Mouse (Mus musculus) c-Kit-positive CD71-positive TER-119-positive erythroid progenitor cells, embryonic 14.5 days (primary cell): ENCODE results near the gene Arhgdia.

Source experiments
- DNase-seq: peaks from one replicate; pipeline ENCODE4 v3.0.0-alpha.2; 2013; ENCODE audit warnings: low spot score

The Arhgdia gene

DNA sequence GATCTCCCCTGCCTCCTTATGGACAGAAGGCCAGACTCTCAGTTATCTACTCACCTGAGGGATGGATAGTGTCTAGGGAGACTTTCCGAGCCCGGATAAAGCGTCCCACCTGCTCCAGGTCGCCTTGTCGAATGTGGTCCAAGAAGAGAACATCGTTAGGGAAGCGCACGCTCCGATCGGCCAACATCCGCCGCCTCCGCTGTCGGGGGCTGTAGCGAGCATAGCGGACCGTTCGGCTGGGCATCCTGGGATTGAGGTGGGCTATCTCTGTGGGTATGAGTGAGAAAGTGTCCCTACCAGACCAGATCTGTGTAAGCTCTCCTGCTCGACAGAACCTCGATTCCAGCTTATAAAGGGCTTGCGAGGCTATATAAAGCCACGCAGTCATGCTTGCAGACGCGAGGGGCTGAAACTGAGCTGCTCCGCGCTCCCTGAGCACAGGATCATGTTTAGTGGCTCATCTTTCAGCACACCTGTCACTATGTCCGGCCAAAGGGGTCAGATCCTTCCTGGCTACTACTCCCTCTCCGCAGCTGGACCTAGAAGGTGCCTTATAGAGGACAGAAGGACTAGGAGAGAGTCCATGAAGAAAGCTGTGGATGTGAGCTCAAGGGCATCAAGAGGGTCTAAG, 30.5 kb downstream of the Arhgdia start, which contains the start of gene Ppp1r27:
TSS of gene Ppp1r27 (minus strand) at position 323 of the 631 bp plus-strand sequence.
- DNase-seq = no peak

DNA sequence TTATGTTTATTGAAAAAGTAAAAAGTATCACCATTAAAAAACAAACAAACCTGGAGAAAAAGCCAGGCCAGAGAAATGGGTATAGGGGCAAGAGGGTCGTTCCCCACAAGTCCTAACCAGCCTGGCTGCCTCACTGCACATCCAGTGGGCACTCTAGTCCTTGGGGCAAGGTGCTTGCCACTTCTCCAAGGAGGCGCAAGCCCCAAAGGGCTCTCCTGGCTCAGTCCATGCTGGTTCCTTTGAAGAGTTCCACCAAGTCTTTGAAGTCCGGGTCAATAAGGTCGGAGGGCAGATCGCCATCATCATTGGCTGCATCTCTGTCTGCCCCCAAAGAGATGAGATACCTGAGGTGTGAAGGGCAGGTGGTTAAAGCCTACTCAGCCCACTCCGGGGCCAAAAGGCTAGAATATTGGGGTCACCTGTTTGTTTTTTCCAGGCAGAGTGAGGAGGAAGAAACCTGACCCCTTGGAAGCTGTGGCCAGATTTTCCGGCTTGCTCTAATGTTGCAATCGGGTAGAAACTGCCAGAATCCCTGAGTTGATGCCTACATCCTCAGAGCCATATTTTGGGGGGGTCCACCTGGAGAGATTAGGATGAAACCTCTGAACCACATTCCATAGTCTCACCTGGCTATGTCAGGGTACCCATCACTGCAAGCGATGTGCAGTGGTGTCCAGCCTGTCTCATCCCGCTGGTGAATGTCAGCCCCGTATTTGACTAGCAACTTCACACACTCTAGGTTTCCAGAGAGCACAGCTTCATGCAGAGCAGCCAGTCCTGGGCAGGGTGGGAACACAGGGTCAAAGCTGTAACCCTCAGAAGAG, 31.2 kb downstream of the Arhgdia start:
- DNase-seq = no peak

DNA sequence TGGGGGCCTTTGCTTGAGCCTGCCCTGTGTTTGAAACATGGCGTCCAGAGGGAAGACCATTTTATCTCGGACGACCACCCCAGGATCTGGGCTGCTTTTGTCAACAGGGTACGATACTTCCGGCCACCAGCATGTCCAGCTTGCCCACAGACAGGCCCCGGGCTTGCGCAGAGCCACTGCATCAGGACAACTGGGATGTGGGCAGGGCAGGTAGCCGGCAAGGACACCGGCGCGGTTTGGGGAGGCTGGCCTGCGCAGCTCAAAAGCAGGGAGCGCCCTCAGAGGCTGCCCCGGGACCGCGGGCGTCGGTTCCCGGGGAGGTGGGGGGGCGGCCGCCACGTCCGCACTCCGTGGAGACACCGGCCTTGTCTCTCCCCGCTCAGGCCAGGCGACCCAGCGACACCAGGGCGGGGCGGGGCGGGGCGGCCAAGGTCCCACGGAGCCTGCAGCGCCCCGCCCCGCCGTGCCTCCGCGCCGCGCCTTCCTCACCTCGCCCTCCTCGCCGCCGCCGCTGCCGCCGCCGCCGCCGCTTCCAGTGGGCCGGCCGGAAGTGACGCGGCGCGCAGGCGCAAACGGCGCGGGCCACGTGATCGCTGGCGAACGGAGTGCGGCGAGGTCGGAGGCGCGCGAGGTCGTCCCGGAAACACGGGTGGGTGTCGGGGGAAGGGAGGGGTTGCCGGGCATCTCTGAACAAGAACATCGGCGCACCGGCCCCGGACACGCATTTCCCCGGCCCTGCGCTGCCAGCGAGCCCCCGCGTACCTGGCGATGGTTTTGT, 32.1 kb downstream of the Arhgdia start, which contains the start of gene Mcrip1:
TSS of gene Mcrip1 (minus strand) at position 560 of the 778 bp plus-strand sequence.
- peak; percentile 87 for DNase-seq

DNA sequence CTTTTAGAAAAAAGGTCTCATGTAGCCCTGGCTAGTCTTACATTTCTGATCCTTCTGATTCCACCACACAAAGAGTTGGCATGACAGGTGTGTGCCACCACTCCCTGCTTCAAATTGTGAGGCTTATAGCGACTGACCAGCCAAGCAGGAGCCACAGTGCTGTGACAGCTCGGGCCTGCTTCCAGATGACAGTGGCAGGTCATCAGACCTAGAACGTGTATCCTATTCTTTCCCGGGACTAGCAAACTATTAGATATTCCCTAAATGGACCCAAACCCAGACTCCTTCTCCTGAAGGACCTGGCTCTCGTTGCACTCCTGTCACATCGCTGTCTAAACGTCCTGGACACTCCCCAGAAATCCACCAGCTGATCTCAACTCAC, 32.6 kb downstream of the Arhgdia start:
- peak; percentile 16 for DNase-seq

DNA sequence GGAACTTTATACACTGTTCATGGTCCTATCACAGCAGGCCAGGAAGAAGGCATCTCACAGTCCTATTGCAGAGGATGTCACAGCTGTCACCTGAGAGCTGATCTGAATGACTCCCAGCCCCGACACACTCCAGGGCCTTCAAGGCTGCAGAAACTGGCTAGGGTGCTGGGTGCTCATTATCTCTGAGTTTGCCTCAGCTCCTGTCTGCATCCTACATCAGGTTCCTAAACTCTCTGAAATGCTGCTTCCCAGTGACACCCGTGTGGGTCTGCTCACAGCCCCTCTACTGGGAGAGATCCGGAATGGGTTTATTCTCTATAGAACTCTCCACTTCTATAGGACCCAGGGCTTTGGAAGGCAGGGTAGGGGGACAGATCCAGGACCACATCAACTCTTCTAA, 33.2 kb downstream of the Arhgdia start:
- no peak for DNase-seq

DNA sequence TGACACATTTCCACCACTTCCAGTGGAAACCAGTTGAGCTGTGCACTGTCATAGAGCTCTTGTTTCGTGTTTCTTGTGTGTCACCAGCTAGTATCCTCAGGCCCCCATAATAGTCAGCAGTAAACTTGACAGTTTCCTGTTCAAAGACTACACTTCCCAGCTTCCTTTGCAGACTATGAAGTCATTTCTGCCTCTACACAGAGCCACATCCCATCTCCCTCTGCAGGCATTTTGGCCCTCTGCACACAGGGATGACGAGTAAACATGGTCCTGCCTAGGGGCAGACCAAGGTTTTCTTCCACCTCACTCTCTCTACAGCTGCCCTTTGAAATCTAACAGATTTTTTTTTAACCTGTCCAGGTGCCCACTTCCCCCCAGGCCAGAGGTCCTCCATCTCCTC, 34.0 kb downstream of the Arhgdia start:
- DNase-seq = no peak

DNA sequence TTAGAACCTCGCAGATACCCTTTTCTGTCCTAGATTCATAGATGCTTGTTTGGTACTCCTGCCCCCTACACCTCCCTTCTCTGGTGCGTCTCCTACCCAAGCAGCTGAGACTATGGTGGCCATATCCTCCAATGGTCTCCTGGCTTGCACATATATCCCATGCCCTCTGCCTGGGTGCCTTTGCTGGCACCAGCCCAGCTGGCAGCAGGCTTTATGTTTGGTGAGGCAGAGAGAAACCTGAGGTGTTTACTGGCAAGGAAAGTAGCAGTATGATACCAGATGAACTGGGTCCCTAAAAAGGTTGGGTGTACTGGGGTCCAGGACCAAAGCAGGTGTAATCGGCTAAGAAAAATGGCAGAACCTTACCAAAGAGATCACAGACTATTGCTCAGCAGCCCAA, 35.5 kb downstream of the Arhgdia start:
- no peak for DNase-seq

DNA sequence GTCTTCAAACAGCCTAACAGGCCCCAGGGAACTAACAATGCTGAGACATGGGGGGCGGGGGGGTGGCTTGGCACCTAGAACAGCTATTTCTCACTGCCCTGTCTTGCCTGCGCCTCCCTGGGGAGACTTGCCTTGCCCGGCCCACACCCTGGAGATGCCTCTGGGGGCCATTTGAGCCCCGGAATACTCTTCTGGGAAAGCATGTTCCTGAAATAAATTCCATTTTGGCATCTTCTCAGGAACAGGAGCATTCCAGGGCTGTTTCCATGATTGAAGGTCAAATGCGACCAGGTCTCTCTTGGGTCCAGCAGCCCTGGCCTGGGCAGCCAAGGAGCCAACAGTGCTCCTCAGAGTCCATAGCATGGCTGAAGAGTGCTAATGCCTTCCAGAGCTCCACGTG, 39.0 kb downstream of the Arhgdia start:
- DNase-seq = no peak

DNA sequence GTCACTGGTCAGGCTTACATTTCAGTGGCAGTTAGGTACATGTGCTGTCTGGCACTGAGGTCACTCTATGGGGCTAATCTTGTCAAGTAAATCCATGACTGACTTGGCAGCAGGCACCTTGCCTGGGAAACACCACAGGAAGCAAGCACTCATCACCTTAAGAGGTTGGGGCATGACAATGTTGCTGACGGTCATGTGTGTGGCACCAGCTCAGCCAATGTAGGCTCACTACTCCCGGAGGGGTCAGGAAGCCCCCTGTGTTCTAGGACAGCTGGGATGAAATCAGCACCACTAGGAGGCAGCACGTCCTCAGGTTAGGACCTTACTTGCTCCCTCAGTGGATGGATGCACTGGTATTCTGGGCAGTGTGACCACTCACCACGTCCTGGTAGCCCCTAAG, 39.5 kb downstream of the Arhgdia start:
- no peak for DNase-seq

DNA sequence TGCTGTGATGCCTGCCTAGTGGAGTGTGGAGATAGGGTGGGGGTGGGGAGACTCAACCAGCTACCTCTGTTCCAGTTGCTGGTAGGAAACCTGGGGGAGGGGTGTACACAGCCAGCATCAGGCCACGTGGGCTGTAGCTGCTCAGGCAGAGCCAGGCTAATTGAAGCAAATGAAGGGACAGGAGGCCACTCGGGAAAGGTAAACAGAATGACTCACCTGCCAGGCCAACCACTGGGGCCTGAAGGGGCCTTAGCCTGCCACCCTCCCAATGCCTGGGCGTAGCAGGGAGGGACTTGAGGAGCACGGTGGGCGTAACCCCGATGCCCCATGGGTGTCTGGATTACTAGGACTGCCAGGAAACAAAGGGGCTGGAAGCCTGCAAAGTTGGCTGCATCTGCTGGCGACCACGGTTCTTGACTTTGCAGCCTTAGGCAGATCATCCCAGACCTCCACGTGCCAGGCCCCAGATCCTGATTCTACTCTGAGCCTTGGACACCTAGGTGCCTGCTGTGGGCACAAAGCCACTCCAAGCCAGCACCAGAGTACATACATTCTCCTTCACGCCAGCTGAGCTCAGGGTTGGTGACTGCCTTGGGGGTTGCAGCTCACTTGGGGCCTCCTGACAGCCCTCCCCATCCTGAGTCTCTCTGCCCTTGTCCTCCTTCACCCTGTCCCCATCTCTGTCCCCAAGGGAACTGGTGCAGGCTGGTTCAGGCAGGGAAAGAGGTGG, 42.0 kb downstream of the Arhgdia start:
- no peak for DNase-seq

DNA sequence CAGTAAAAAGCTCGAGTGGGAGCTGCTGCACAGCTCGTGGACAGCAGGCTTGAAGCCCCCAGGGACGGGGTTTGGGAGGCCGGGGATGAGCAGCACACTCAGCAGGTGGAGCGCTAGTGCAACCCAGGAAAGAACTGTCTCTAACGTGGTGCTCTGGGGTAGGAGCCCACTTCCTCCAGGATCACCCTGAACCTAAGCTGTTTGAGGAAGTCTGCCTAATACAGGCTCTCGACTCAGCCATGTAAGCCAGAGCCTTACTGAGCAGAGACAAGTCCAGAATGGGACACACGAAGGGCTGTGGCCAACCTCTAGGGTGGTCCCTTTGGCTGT, 42.5 kb downstream of the Arhgdia start:
- no peak for DNase-seq

DNA sequence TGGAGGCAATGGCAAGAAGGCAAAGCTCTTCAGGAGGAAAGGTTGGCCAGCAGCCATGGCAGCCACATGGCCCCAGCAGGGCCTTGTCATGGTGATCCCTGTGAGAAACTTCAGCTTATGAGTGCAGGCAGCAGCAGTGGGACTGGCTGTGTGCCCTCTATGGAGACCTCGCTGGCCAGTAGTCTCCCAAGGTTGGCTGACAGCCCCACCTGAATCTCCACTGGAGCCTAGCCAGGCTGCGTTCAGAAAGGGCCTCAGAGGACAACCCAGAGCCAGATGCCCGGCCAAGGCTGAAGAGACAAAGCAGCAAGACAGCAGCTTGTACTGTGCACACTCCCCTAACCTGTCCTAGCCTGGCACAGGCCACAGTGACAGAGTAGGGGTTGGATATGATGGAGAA, 42.9 kb downstream of the Arhgdia start:
- DNase-seq = no peak

DNA sequence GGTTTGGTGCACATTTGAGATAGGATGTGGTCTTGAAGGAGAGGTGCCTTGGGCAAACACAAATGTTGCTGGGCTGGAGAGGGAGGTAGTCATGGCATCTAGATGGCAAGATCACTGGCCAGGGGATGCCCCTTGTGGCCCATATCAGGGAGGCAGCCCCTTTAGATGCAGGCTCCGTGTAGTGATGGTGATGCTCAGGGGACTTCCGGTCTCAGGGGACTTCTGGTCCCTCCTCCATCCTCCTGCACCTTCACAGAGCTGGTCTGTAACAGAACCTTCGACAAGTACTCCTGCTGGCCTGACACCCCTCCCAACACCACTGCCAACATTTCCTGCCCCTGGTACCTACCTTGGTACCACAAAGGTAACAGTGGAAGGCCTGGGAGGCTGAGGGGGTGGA, 45.6 kb downstream of the Arhgdia start:
- no peak for DNase-seq

DNA sequence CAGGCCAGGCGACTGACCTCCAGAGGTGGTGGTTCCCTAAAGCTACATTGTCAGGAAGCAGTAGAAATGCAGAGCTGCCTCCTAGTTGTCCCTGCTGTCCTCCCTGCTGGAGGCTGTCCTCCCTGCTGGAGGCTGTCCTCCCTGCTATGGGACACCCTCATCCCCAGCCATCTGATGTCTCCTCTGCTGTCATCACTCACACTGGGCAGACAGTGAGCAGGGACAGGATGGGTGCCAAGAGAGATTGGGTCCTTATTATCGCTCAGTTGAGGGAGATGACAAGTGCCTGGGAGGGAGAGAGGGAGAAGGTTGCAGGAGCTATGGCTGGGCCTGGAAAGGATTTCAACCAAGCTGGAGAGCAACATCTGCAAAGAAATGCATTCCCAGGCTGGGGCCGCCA, 46.3 kb downstream of the Arhgdia start:
- no peak for DNase-seq

DNA sequence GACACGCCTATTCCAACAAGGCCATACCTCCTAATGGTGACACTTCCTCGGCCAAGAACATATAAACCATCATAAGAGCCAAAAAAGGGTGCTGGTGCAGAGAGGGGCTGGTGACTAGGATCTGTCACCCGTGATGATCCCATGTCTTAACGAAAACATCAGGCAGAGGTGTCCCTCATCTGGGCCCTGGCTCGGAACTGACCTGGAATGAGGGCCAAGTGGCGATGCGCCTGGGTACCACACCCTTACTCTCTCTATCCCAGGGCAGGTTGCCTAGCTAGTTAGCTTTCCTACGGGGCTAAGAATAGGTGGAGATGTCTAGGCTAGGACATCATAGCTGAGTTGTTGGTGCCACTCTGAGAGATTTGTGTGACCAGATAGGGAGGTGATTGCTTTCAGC, 47.3 kb downstream of the Arhgdia start:
- DNase-seq = no peak

DNA sequence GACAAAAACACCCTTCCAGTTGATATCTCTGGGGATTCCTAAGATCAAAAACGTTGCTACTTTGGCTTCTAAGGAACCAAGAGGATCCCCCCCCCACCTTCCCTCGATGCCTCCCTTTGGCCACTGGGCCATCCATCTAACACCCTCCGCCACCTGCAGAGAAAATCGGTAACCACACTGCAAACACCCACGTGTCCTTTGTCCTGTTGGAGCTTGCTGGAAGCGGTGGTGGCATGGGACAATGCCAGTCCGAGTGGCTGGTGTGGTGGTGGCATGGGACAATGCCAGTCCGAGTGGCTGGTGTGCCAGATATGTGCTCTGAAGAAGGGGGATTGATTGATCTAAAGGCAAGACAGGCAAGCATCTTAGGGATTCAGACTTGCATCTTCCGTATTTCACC, 49.8 kb downstream of the Arhgdia start:
- no peak for DNase-seq

DNA sequence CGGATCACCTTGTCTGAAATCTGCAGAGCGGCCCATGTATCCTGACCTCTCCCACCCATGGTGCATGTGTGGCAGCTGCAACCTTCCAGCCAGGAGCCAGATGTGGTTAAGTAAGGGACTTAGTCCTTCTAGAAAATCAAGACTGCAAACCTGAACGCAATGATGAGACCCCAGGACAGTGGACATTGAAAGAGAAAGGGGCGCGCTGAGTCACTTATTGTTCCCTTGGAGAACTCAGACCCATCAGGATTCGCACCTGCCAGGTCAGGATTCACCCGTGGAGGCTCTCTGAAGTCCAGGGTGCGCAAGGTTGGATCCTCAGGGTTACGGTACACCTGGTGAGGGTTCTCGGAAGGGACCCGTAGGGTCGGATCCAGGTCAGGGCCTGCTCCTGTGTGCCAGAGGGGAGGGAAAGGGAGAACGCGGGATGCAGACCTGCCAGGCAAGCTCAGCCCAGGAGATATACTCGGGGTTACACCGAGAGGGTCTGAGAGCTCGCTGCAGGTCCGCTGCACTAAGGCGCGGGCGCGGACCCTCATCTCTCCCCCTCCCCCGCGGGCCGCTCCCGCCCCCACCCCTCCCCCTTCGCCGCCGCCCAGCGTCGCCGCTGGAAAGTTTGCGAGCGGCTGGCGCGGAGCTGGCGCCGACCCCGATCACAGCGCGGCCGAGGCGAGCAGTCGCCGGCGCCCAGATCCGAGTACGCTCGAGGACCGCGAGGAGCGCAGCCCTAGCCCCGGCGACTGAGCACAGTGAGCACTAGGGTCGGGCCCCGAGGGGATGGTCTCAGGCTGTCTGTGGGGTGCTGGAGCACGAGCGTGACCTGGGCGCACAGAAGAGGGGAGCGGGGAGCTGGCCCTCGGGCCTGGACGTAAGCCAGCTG, 51.1 kb downstream of the Arhgdia start, which contains the start of gene Gcgr:
TSS of gene Gcgr (plus strand) at position 615 of the 880 bp plus-strand sequence.
- DNase-seq = no peak

DNA sequence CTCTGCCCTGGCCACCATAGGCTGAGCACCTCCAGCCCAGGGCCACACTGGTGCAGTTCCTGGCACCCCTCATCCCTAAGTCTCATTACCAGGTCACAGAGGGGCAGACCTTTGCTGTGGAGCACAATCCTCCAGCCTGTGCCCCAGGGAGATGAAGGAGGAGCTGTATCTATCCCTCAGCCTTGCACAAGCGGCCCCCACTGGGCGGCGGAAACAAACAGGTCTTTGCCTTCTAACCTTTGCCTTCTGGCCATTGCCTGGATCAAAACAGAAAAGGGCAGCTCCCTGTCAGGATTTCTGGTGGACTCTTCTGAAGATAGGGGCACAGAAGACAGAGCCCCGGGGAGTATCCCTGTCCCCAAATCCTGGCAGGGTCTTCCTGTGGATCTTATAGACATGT, 52.5 kb downstream of the Arhgdia start:
- DNase-seq = no peak
